Mouse (Mus musculus) myocyte (in vitro differentiated cells): ENCODE data around the gene Tle1. TPM values are rescaled to one million over a fixed set of nuclear protein-coding genes. Genes with fewer than 3 reads are reported as not detected.

Source experiments
- H3K27me3 ChIP-seq: one replicate; pipeline ENCODE4 v1.6.1; 2011; ENCODE audit not compliant: control insufficient read depth, insufficient read depth, insufficient read length
- H3K36me3 ChIP-seq: one replicate; pipeline ENCODE4 v1.6.1; 2011; ENCODE audit not compliant: control insufficient read depth, insufficient read depth
- H3K4me2 ChIP-seq: one replicate; pipeline ENCODE4 v1.6.1; 2011; ENCODE audit warnings: low read depth, control low read depth
- H3K4me3 ChIP-seq: one replicate; pipeline ENCODE4 v1.5.1; 2011; ENCODE audit warnings: mild to moderate bottlenecking, control low read depth, moderate library complexity
- H3K79me2 ChIP-seq: one replicate; pipeline ENCODE4 v1.6.1; 2011; ENCODE audit not compliant: control insufficient read depth, insufficient read depth
- H3ac ChIP-seq: one replicate; pipeline ENCODE4 v1.6.1; 2011; ENCODE audit not compliant: control insufficient read depth, insufficient read length
- CEBPB ChIP-seq: IDR thresholded peaks from 2 replicates; pipeline ENCODE4 v1.6.1; 2011; ENCODE audit warnings: mild to moderate bottlenecking, moderate library complexity; ENCODE audit not compliant: poor library complexity, insufficient read depth, severe bottlenecking
- E2F4 ChIP-seq: IDR thresholded peaks from one replicate; pipeline ENCODE4 v1.6.1; 2011; ENCODE audit warnings: mild to moderate bottlenecking, control low read depth, moderate library complexity; ENCODE audit not compliant: insufficient read depth
- MAX ChIP-seq: IDR thresholded peaks from one replicate; pipeline ENCODE4 v1.6.1; 2011; ENCODE audit warnings: low read depth, mild to moderate bottlenecking, control low read depth
- MYOD1 ChIP-seq, 3 experiments: IDR thresholded peaks; one replicate each; pipeline ENCODE4 v1.6.1; 2011; ENCODE audit warnings: control low read depth in 2 of 3, low read depth in 2 of 3, mild to moderate bottlenecking in 2 of 3, moderate library complexity in 1 of 3; ENCODE audit not compliant: insufficient read length in 2 of 3, control insufficient read depth in 1 of 3
- MYOG ChIP-seq, 3 experiments: IDR thresholded peaks; one replicate each; pipeline ENCODE4 v1.6.1; 2011; ENCODE audit warnings: control low read depth in 2 of 3, low read depth in 2 of 3, mild to moderate bottlenecking in 2 of 3; ENCODE audit not compliant: insufficient read length in 2 of 3, control insufficient read depth in 1 of 3, insufficient read depth in 1 of 3
- POLR2A ChIP-seq: IDR thresholded peaks from one replicate; pipeline ENCODE4 v1.6.1; 2011; ENCODE audit warnings: low read depth, mild to moderate bottlenecking, control low read depth, moderate library complexity; ENCODE audit not compliant: insufficient read length
- POLR2AphosphoS2 ChIP-seq: IDR thresholded peaks from one replicate; pipeline ENCODE4 v1.6.1; 2011; ENCODE audit warnings: low read depth, control low read depth; ENCODE audit not compliant: insufficient read length
- REST ChIP-seq: IDR thresholded peaks from one replicate; pipeline ENCODE4 v1.6.1; 2011; ENCODE audit warnings: mild to moderate bottlenecking, control low read depth, moderate library complexity; ENCODE audit not compliant: insufficient read depth, insufficient read length
- SRF ChIP-seq: IDR thresholded peaks from one replicate; pipeline ENCODE4 v1.6.1; 2011; ENCODE audit warnings: low read depth; ENCODE audit not compliant: control insufficient read depth, insufficient read length
- TCF12 ChIP-seq: IDR thresholded peaks from one replicate; pipeline ENCODE4 v1.6.1; 2011; ENCODE audit warnings: mild to moderate bottlenecking, control low read depth; ENCODE audit not compliant: poor library complexity, insufficient read depth, severe bottlenecking
- TCF3 ChIP-seq: IDR thresholded peaks from one replicate; pipeline ENCODE4 v1.6.1; 2011; ENCODE audit warnings: low read depth, control low read depth; ENCODE audit not compliant: insufficient read length
- USF1 ChIP-seq: IDR thresholded peaks from one replicate; pipeline ENCODE4 v1.6.1; 2011; ENCODE audit warnings: low read depth, mild to moderate bottlenecking, control low read depth, moderate library complexity
- polyA plus RNA-seq: library from polyadenylated mRNA; unstranded; fragments of >200 nt; fragmentation: generic; extraction: Trizol; gene quantifications from one replicate; pipeline ENCODE4 v1.2.1, GENCODE M21; 2012; ENCODE audit warnings: missing spikeins

The Tle1 gene
- polyA plus RNA-seq, 1 experiment, result 17.9 TPM

- no peak for TF ChIP-seq POLR2A
- no peak for TF ChIP-seq MAX
- no peak for TF ChIP-seq E2F4
- TF ChIP-seq SRF, result no peak
- no peak for TF ChIP-seq USF1
- no peak for TF ChIP-seq CEBPB
- no peak for TF ChIP-seq MYOG (IDR thresholded peaks at IDR 0.05; ENCODE audit: control insufficient read depth in 1 of 3, insufficient read depth in 1 of 3, insufficient read length in 2 of 3, low read depth in 2 of 3)
- no peak for TF ChIP-seq TCF3
- no peak for TF ChIP-seq POLR2AphosphoS2
- no peak for TF ChIP-seq REST
- no peak for TF ChIP-seq TCF12
- no peak for TF ChIP-seq MYOD1 (IDR thresholded peaks at IDR 0.05; ENCODE audit: control insufficient read depth in 1 of 3, insufficient read length in 2 of 3, low read depth in 2 of 3)
- H3K36me3 ChIP-seq, result no peaks in the 10 kb centered on the region
- H3K79me2 ChIP-seq, result peaks cover 6% of the 10 kb centered on the region
- H3K27me3 ChIP-seq, result no peaks in the 10 kb centered on the region
- no peak overlapping the region for H3K4me2 ChIP-seq
- H3K4me3 ChIP-seq, result no peak overlapping the region
- no peak overlapping the region for H3ac ChIP-seq
Observed at GRCm38 (mm10) chr4:72204420-72205045, 3.8 kb upstream of the Tle1 start.

- H3K27me3 ChIP-seq, result no peaks in the 10 kb centered on the region
- peak overlapping the region; percentile 85 for H3K4me2 ChIP-seq
- no peak for TF ChIP-seq E2F4
- no peak for TF ChIP-seq POLR2A
- no peak for TF ChIP-seq USF1
- TF ChIP-seq REST, result no peak
- no peak for TF ChIP-seq TCF12
- no peak for TF ChIP-seq SRF
- peak in 1 of 3 experiments; percentile 29 for TF ChIP-seq MYOD1 (IDR thresholded peaks at IDR 0.05; ENCODE audit: control insufficient read depth in 1 of 3, insufficient read length in 2 of 3, low read depth in 2 of 3)
- TF ChIP-seq MYOG (IDR thresholded peaks at IDR 0.05; ENCODE audit: control insufficient read depth in 1 of 3, insufficient read depth in 1 of 3, insufficient read length in 2 of 3, low read depth in 2 of 3), result peak in 2 of 3 experiments; percentile 21 to 23
- TF ChIP-seq CEBPB, result no peak
- no peak for TF ChIP-seq TCF3
- TF ChIP-seq MAX, result no peak
- no peak for TF ChIP-seq POLR2AphosphoS2
- H3K36me3 ChIP-seq, result no peaks in the 10 kb centered on the region
- H3K4me3 ChIP-seq, result peak overlapping the region; percentile 70
- peaks cover 34% of the 10 kb centered on the region for H3K79me2 ChIP-seq
- no peak overlapping the region for H3ac ChIP-seq
Observed at GRCm38 (mm10) chr4:72201521-72201991, 837 bp upstream of the Tle1 start.

GRCm38 (mm10) chr4:72199571-72200558 is 854 bp downstream of the Tle1 start:
- peak overlapping the region; percentile 70 for H3K4me3 ChIP-seq
- H3K79me2 ChIP-seq, result peaks cover 46% of the 10 kb centered on the region
- peaks cover under 1% of the 10 kb centered on the region for H3K36me3 ChIP-seq
- peak overlapping the region; percentile 85 for H3ac ChIP-seq
- peak in 1 of 3 experiments; percentile 8 for TF ChIP-seq MYOD1 (IDR thresholded peaks at IDR 0.05; ENCODE audit: control insufficient read depth in 1 of 3, insufficient read length in 2 of 3, low read depth in 2 of 3)
- TF ChIP-seq MYOG (IDR thresholded peaks at IDR 0.05; ENCODE audit: control insufficient read depth in 1 of 3, insufficient read depth in 1 of 3, insufficient read length in 2 of 3, low read depth in 2 of 3), result peak in 1 of 3 experiments; percentile 1
- no peak for TF ChIP-seq REST
- no peaks in the 10 kb centered on the region for H3K27me3 ChIP-seq
- H3K4me2 ChIP-seq, result peak overlapping the region; percentile 85

- Histone ChIP-seq H3ac (peak overlapping the region; percentile 85), H3K79me2 (peaks cover 56% of the 10 kb centered on the region), H3K4me2 (peak overlapping the region; percentile 85), H3K36me3 (peaks cover 5% of the 10 kb centered on the region), H3K27me3 (no peaks in the 10 kb centered on the region), H3K4me3 (peak overlapping the region; percentile 70)
- TF ChIP-seq TCF12, result no peak
- TF ChIP-seq POLR2AphosphoS2, result no peak
- peak in 2 of 3 experiments; percentile 4 to 32 for TF ChIP-seq MYOD1 (IDR thresholded peaks at IDR 0.05; ENCODE audit: control insufficient read depth in 1 of 3, insufficient read length in 2 of 3, low read depth in 2 of 3)
- no peak for TF ChIP-seq SRF
- no peak for TF ChIP-seq MAX
- no peak for TF ChIP-seq E2F4
- no peak for TF ChIP-seq USF1
- peak in 1 of 3 experiments; percentile 21 for TF ChIP-seq MYOG (IDR thresholded peaks at IDR 0.05; ENCODE audit: control insufficient read depth in 1 of 3, insufficient read depth in 1 of 3, insufficient read length in 2 of 3, low read depth in 2 of 3)
- 0 out of 2 replicates have a peak, but pooled peaks have one; percentile 8 for TF ChIP-seq CEBPB
- TF ChIP-seq POLR2A, result peak; percentile 33
- no peak for TF ChIP-seq REST
- TF ChIP-seq TCF3, result no peak
Observed at GRCm38 (mm10) chr4:72198877-72199411, 1.8 kb downstream of the Tle1 start.
